Mouse (Mus musculus) lung, postnatal 0 days (tissue): ENCODE measurements around the gene Fryl.

Source experiments
- CTCF ChIP-seq: IDR thresholded peaks from 2 replicates; pipeline ENCODE4 v1.5.1; 2016; ENCODE audit warnings: antibody characterized with exemption, mild to moderate bottlenecking
- EP300 ChIP-seq: IDR thresholded peaks from 2 replicates; pipeline ENCODE4 v1.6.1; 2016; ENCODE audit warnings: antibody characterized with exemption, mild to moderate bottlenecking, control low read depth

DNA sequence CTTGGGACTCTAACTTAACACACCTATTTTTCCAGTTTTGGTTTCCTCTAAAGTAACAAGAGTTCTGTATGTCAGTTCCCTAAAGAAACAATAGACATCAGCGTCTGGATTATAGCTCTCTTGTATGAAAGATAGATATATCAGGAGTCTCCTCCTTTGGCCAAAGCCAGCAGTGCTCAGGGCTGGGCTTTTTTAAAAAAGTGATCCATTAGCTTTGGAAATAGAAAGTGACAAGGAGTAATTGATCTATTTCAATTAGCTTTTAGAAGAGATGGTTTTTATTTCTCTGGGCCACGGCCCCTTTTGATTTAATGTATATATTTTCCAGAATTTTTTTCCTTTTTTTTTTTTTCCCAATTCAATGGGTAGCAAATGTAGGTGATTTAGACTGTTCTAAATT is 261.5 kb downstream of the Fryl start:
- no peak for TF ChIP-seq CTCF
- TF ChIP-seq EP300 = no peak
